Mouse (Mus musculus): ENCODE data around the gene Dnaaf3. TPM values are rescaled to one million over a fixed set of nuclear protein-coding genes. Genes with fewer than 3 reads are reported as not detected.
"Not testable (repeated sequence)": the region's sequence is repeated elsewhere in the genome, so short reads cannot be mapped to it uniquely, and the experiment has no call there.

Dnaaf3 gene
- polyA plus RNA-seq (2015; fragmentation: Nextera tagmentation; extraction: Ambion mirVana), result 1.8 and 3.0 TPM in 2 replicates

GRCm38 (mm10) chr7:4532005-4532729, at the start of gene Dnaaf3:
Gene Dnaaf3, minus strand, starts transcription at chr7:4532453.
- Histone ChIP-seq H3K27ac (no peak within 1 kb of the TSS), H3K27me3 (0 out of 2 replicates have a peak, but pooled peaks cover 4% of the 10 kb centered on the region), H3K4me2 (peak within 1 kb of the TSS; percentile 54), H3K4me1 (peaks cover 15% of the 10 kb centered on the region), H3K9ac (no peak within 1 kb of the TSS; the same call in 1 of the 2 replicates), H3K9me3 (no peaks in the 10 kb centered on the region), H3K4me3 (peak within 1 kb of the TSS; percentile 37), H3K36me3 (no peaks in the 10 kb centered on the region)
- ATAC-seq (ENCODE audit: insufficient number of reproducible peaks, low FRiP score, low TSS enrichment, low read depth), result peak; percentile 69
- 3% methylated on average over 28 of the region's 28 CpGs for WGBS

- WGBS, result 72% methylated on average over 3 of the region's 3 CpGs
- H3K9ac ChIP-seq; H3K9me3 ChIP-seq; H3K27me3 ChIP-seq; H3K27ac ChIP-seq; ATAC-seq (ENCODE audit: insufficient number of reproducible peaks, low FRiP score, low TSS enrichment, low read depth); H3K4me2 ChIP-seq; H3K4me3 ChIP-seq; H3K4me1 ChIP-seq; H3K36me3 ChIP-seq: not testable (repeated sequence)
Observed at GRCm38 (mm10) chr7:4581481-4581880, 49.2 kb upstream of the Dnaaf3 start.

GRCm38 (mm10) chr7:4572361-4572760, 40.1 kb upstream of the Dnaaf3 start:
- ATAC-seq (ENCODE audit: insufficient number of reproducible peaks, low FRiP score, low TSS enrichment, low read depth), result not testable (repeated sequence)

GRCm38 (mm10) chr7:4562660-4563059, 30.4 kb upstream of the Dnaaf3 start:
- Histone ChIP-seq H3K4me3 (no peak overlapping the region), H3K9me3 (no peaks in the 10 kb centered on the region), H3K9ac (no peak overlapping the region), H3K27me3 (no peaks in the 10 kb centered on the region), H3K4me2 (no peak overlapping the region), H3K36me3 (no peaks in the 10 kb centered on the region), H3K4me1 (no peaks in the 10 kb centered on the region), H3K27ac (no peak overlapping the region)
- no peak for ATAC-seq (ENCODE audit: insufficient number of reproducible peaks, low FRiP score, low TSS enrichment, low read depth)
- 90% methylated on average over 3 of the region's 3 CpGs for WGBS

More at GRCm38 (mm10) chr7:4572361-4572760, 40.1 kb upstream of the Dnaaf3 start:
- H3K4me1 ChIP-seq, H3K27ac ChIP-seq, H3K27me3 ChIP-seq, H3K9me3 ChIP-seq, H3K4me3 ChIP-seq, H3K36me3 ChIP-seq, H3K4me2 ChIP-seq, H3K9ac ChIP-seq: not testable (repeated sequence)
- WGBS, result 50% methylated on average over 2 of the region's 2 CpGs

GRCm38 (mm10) chr7:4557167-4557560, 24.9 kb upstream of the Dnaaf3 start:
- Histone ChIP-seq H3K36me3 (no peaks in the 10 kb centered on the region), H3K9ac (no peak overlapping the region), H3K27ac (no peak overlapping the region), H3K4me2 (no peak overlapping the region), H3K4me3 (no peak overlapping the region), H3K9me3 (no peaks in the 10 kb centered on the region), H3K4me1 (no peaks in the 10 kb centered on the region), H3K27me3 (peaks cover 4% of the 10 kb centered on the region; the same call in 1 of the 2 replicates)
- no peak for ATAC-seq (ENCODE audit: insufficient number of reproducible peaks, low FRiP score, low TSS enrichment, low read depth)
- 65% methylated on average over 6 of the region's 6 CpGs for WGBS

- Histone ChIP-seq H3K4me2 (no peak overlapping the region), H3K9me3 (no peaks in the 10 kb centered on the region), H3K4me3 (no peak overlapping the region), H3K27me3 (peaks cover 4% of the 10 kb centered on the region; the same call in 1 of the 2 replicates), H3K27ac (no peak overlapping the region), H3K4me1 (no peaks in the 10 kb centered on the region), H3K36me3 (no peaks in the 10 kb centered on the region), H3K9ac (no peak overlapping the region)
- 22% methylated on average over 15 of the region's 15 CpGs for WGBS
- ATAC-seq (ENCODE audit: insufficient number of reproducible peaks, low FRiP score, low TSS enrichment, low read depth), result peak; percentile 72; the same call in 1 of the 2 replicates
Observed at GRCm38 (mm10) chr7:4556256-4557166, 24.3 kb upstream of the Dnaaf3 start.

GRCm38 (mm10) chr7:4547221-4547641, 15.0 kb upstream of the Dnaaf3 start, which contains the start of gene Syt5:
Gene Syt5, minus strand, starts transcription at chr7:4547541.
- no peak for ATAC-seq (ENCODE audit: insufficient number of reproducible peaks, low FRiP score, low TSS enrichment, low read depth)
- Histone ChIP-seq H3K4me2 (peak within 1 kb of the TSS; percentile 82), H3K9ac (no peak within 1 kb of the TSS), H3K9me3 (no peaks in the 10 kb centered on the region), H3K36me3 (no peaks in the 10 kb centered on the region), H3K4me1 (peaks cover 12% of the 10 kb centered on the region), H3K27me3 (peaks cover 9% of the 10 kb centered on the region; the same call in 1 of the 2 replicates), H3K4me3 (peak within 1 kb of the TSS; percentile 37), H3K27ac (no peak within 1 kb of the TSS)
- WGBS, result 9% methylated on average over 33 of the region's 33 CpGs

- H3K4me1 ChIP-seq, result peaks cover 12% of the 10 kb centered on the region
- H3K27me3 ChIP-seq, result peaks cover 9% of the 10 kb centered on the region; the same call in 1 of the 2 replicates
- no peak overlapping the region for H3K9ac ChIP-seq
- H3K4me3 ChIP-seq, result peak overlapping the region; percentile 37
- no peaks in the 10 kb centered on the region for H3K9me3 ChIP-seq
- H3K4me2 ChIP-seq, result peak overlapping the region; percentile 82
- no peak for ATAC-seq (ENCODE audit: insufficient number of reproducible peaks, low FRiP score, low TSS enrichment, low read depth)
- H3K27ac ChIP-seq, result no peak overlapping the region
- WGBS, result 4% methylated on average over 26 of the region's 26 CpGs
- no peaks in the 10 kb centered on the region for H3K36me3 ChIP-seq
Observed at GRCm38 (mm10) chr7:4546591-4547131, 14.4 kb upstream of the Dnaaf3 start.

GRCm38 (mm10) chr7:4546050-4546449, 13.8 kb upstream of the Dnaaf3 start:
- peaks cover 9% of the 10 kb centered on the region; the same call in 1 of the 2 replicates for H3K27me3 ChIP-seq
- ATAC-seq (ENCODE audit: insufficient number of reproducible peaks, low FRiP score, low TSS enrichment, low read depth), result no peak
- WGBS, result 68% methylated on average over 15 of the region's 15 CpGs
- no peak overlapping the region for H3K9ac ChIP-seq
- no peak overlapping the region for H3K4me3 ChIP-seq
- no peaks in the 10 kb centered on the region for H3K36me3 ChIP-seq
- H3K4me1 ChIP-seq, result peaks cover 12% of the 10 kb centered on the region
- no peak overlapping the region for H3K27ac ChIP-seq
- no peaks in the 10 kb centered on the region for H3K9me3 ChIP-seq
- H3K4me2 ChIP-seq, result no peak overlapping the region

- Histone ChIP-seq H3K4me3 (no peak overlapping the region), H3K4me1 (peaks cover 8% of the 10 kb centered on the region), H3K36me3 (no peaks in the 10 kb centered on the region), H3K9ac (no peak overlapping the region), H3K4me2 (no peak overlapping the region), H3K27ac (no peak overlapping the region), H3K9me3 (no peaks in the 10 kb centered on the region), H3K27me3 (peaks cover 6% of the 10 kb centered on the region; the same call in 1 of the 2 replicates)
- ATAC-seq (ENCODE audit: insufficient number of reproducible peaks, low FRiP score, low TSS enrichment, low read depth), result no peak
- WGBS, result 36% methylated on average over 17 of the region's 17 CpGs
Observed at GRCm38 (mm10) chr7:4542013-4542412, 9.8 kb upstream of the Dnaaf3 start.

- Histone ChIP-seq H3K27ac (no peak overlapping the region), H3K36me3 (no peaks in the 10 kb centered on the region), H3K27me3 (0 out of 2 replicates have a peak, but pooled peaks cover 3% of the 10 kb centered on the region), H3K4me2 (no peak overlapping the region), H3K4me1 (peaks cover under 1% of the 10 kb centered on the region), H3K4me3 (no peak overlapping the region), H3K9me3 (no peaks in the 10 kb centered on the region), H3K9ac (no peak overlapping the region)
- no peak for ATAC-seq (ENCODE audit: insufficient number of reproducible peaks, low FRiP score, low TSS enrichment, low read depth)
- 62% methylated on average over 5 of the region's 5 CpGs for WGBS
Observed at GRCm38 (mm10) chr7:4541344-4541743, 9.1 kb upstream of the Dnaaf3 start.

Measured in limb, embryonic 15.5 days (tissue).